Mouse (Mus musculus): Measurements from ENCODE around the gene Naif1. TPM values are rescaled to one million over a fixed set of nuclear protein-coding genes. Genes with fewer than 3 reads are reported as not detected.
"Not testable (repeated sequence)": the region's sequence is repeated elsewhere in the genome, so short reads cannot be mapped to it uniquely, and the experiment has no call there.

Gene Naif1
- polyA plus RNA-seq, 1 experiment from 2014 or later: 5.9 TPM

DNA sequence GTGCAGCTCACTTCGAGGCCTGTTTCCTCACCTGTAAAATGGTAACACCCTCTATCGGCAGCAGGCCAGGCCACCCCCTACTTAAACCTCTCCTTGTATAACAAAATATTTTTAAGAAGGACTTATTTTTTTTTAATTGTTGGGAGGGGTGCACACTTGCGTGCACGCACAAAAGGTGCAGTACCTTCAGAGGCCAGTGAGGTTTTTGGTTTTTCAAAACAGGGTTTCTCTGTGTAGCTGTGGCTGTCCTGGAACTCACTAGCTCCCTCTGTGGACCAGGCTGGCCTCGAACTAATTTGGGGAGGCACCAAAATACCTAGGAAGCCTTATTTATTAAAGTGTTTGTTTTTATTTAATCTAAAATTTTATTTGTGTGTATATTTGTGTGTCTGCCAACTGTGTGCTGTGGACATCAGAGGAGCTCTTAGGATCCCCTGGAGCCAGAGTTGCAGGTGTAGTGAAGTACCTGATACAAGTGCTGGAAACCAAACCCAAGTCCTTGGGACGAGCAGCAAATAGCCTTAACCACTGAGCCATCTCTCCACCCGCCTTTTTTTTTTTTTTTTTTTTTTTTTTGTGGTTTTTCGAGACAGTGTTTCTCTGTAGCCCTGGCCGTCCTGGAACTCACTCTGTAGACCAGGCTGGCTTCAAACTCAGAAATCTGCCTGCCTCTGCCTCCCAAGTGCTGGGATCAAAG lies 33.1 kb downstream of the Naif1 start:
- H3K27ac ChIP-seq (replicated peaks): no peak overlapping the region
- H3K27me3 ChIP-seq (ENCODE audit: low read depth, poor library complexity, severe bottlenecking): no peaks in the 10 kb centered on the region
- H3K4me3 ChIP-seq: no peak overlapping the region
- no peaks in the 10 kb centered on the region for H3K4me1 ChIP-seq
- no peaks in the 10 kb centered on the region for H3K36me3 ChIP-seq
- 79% methylated on average over 9 of the region's 9 CpGs for WGBS
- no peak for DNase-seq (ENCODE audit: low spot score)
- H3K9me3 ChIP-seq (replicated peaks): peaks cover 14% of the 10 kb centered on the region

DNA sequence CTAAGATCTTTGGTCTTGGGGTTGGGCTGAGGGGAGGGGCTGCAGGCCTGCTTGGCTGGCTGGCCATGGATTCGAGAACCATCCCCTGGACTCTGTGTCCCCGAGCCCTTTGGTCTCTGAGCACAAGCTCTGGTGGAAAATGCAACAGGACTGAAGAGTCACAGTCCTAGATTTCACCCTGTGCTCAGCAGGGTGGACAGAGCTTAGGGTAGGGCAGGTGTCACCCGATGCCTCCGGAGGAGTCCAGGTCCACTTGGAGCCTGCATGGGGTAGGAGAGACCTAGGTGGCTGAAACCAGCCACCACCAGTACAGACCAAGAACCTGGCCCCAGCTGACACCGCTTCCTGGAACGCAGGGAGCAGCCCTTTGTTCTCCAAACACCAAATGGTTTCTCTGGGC lies 34.7 kb downstream of the Naif1 start:
- Histone ChIP-seq H3K4me1 (no peaks in the 10 kb centered on the region), H3K27ac (replicated peaks) (no peak overlapping the region), H3K9me3 (replicated peaks) (peaks cover 1% of the 10 kb centered on the region; the same call in 1 of the 2 replicates), H3K36me3 (no peaks in the 10 kb centered on the region), H3K27me3 (ENCODE audit: low read depth, poor library complexity, severe bottlenecking) (no peaks in the 10 kb centered on the region), H3K4me3 (no peak overlapping the region)
- no peak for DNase-seq (ENCODE audit: low spot score)
- WGBS: 88% methylated on average over 6 of the region's 6 CpGs

- Histone ChIP-seq H3K27ac (replicated peaks) (no peak overlapping the region), H3K27me3 (ENCODE audit: low read depth, poor library complexity, severe bottlenecking) (no peaks in the 10 kb centered on the region), H3K4me1 (no peaks in the 10 kb centered on the region), H3K9me3 (replicated peaks) (no peaks in the 10 kb centered on the region), H3K36me3 (no peaks in the 10 kb centered on the region), H3K4me3 (no peak overlapping the region)
- WGBS: 93% methylated on average over 4 of the region's 4 CpGs
- no peak for DNase-seq (ENCODE audit: low spot score)
Observed at GRCm38 (mm10) chr2:32485751-32486150, 35.5 kb downstream of the Naif1 start.

DNA sequence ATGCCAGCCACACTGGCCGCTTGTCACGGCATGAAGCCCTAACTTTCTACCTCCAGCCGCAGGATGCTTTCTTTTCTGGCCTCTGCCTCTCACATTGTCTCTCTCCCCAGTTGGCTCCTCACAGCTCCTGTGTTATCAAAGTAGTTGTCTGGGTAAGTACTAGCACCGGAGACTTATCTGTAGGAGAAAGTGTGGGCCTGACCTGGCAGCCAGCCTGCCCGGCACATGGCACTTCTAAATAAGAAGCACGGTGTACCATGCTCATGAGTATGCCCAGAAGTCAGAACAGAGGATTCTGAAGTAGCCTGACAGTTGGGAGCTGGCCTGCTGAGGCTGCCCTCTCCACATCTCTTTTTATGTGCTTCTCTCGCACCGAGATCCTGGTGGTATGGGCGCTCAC lies 35.9 kb downstream of the Naif1 start:
- no peak for DNase-seq (ENCODE audit: low spot score)
- H3K4me1 ChIP-seq: no peaks in the 10 kb centered on the region
- no peaks in the 10 kb centered on the region for H3K9me3 ChIP-seq (replicated peaks)
- no peak overlapping the region for H3K4me3 ChIP-seq
- H3K27me3 ChIP-seq (ENCODE audit: low read depth, poor library complexity, severe bottlenecking): no peaks in the 10 kb centered on the region
- H3K27ac ChIP-seq (replicated peaks): no peak overlapping the region
- WGBS: 94% methylated on average over 9 of the region's 9 CpGs
- no peaks in the 10 kb centered on the region for H3K36me3 ChIP-seq

DNA sequence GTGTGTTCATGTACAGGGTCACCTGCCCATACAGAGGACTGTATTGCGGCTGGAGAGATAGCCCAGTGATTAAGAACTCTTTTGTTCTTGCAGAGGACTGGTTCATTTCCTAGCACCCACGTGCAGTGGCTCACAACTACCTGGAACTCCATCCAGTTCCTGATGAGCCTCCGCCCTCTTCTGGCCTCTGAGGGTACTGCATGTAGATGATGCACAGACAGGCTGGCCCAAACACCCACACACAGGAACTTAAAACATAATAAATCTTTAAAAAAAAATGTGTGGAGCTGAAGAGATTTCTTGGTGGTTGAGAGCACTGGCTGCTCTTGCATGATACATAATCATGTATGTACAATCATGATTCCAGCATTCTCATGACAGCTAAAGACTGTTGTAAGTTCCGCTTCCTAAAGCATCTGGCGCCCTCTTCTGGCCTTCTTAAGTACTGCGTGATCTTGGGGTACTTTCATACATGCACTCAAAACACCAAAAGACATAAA lies 36.9 kb downstream of the Naif1 start:
- Histone ChIP-seq H3K4me3 (no peak overlapping the region), H3K36me3 (no peaks in the 10 kb centered on the region), H3K4me1 (no peaks in the 10 kb centered on the region), H3K27ac (replicated peaks) (0 out of 2 replicates have a peak overlapping the region, but pooled peaks have one; percentile 19), H3K27me3 (ENCODE audit: low read depth, poor library complexity, severe bottlenecking) (no peaks in the 10 kb centered on the region), H3K9me3 (replicated peaks) (no peaks in the 10 kb centered on the region)
- 11% methylated on average over 6 of the region's 6 CpGs for WGBS
- peak; percentile 86 for DNase-seq (ENCODE audit: low spot score)

DNA sequence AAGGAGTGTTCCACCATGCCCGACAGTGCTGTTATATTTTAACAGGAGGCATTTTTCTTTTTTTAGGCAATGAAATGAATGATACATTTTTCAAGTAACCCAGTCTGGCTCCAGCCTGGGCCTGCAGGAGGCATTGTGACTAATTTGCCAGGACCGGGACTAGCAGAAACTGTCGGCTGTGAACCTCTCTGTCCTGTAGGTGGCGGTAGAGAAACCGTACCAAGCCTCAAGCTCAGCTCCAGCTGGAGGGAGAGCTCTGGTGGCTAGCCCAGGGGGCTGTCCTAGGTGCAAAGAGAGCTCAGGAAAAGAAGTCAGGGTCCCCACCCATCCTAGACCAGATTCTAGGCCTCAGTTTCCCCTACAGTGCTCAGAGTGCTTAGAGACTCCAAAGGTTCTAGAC lies 38.4 kb downstream of the Naif1 start:
- Histone ChIP-seq H3K27me3 (ENCODE audit: low read depth, poor library complexity, severe bottlenecking) (no peaks in the 10 kb centered on the region), H3K4me1 (no peaks in the 10 kb centered on the region), H3K27ac (replicated peaks) (no peak overlapping the region), H3K36me3 (no peaks in the 10 kb centered on the region), H3K4me3 (no peak overlapping the region), H3K9me3 (replicated peaks) (no peaks in the 10 kb centered on the region)
- DNase-seq (ENCODE audit: low spot score): peak; percentile 81
- WGBS: 4% methylated on average over 5 of the region's 5 CpGs

DNA sequence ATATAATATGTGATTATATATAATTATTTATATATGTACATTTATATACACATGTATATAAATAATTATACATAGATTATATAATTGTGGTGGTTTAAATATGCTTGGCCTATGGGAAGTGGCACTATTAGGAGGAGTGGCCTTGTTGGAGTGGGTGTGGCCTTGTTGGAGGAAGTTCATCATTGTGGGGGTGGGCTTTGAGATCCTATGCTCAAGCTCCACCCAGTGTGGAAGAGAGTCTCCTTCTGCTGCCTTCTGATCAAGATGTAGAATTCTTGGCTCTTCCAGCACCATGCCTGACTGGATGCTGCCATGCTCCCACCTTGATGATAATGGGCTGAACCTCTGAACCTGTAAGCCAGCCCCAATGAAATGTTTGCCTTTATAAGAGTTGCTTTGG lies 40.5 kb downstream of the Naif1 start:
- DNase-seq (ENCODE audit: low spot score): not testable (repeated sequence)

DNA sequence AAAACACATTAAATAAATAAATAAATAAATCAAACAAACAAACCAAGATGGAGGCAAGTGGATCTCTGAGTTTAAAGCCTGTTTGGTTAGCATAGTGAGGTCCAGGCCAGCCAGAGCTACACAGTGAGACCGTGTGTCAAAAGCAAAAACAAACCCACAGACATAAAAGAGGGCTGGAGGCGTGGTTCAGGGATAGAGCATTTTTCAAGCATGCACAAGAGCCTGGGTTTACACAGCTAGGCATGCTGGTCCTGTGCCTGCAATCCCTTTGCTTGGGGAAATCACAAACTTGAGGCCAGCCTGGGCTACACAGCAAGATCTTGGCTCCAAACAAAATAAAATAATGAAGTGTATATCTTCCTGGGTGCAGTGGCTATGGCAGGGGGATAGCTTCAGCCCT lies 42.4 kb downstream of the Naif1 start:
- H3K27me3 ChIP-seq (ENCODE audit: low read depth, poor library complexity, severe bottlenecking): no peaks in the 10 kb centered on the region
- no peak for DNase-seq (ENCODE audit: low spot score)

More for the DNA sequence above, 40.5 kb downstream of the Naif1 start:
- not testable (repeated sequence) for H3K36me3 ChIP-seq; H3K4me3 ChIP-seq; H3K27me3 ChIP-seq (ENCODE audit: low read depth, poor library complexity, severe bottlenecking); H3K27ac ChIP-seq (replicated peaks); H3K4me1 ChIP-seq; H3K9me3 ChIP-seq (replicated peaks)

GRCm38 (mm10) chr2:32493301-32493701 lies 43.0 kb downstream of the Naif1 start:
- Histone ChIP-seq H3K36me3 (no peaks in the 10 kb centered on the region), H3K27me3 (ENCODE audit: low read depth, poor library complexity, severe bottlenecking) (no peaks in the 10 kb centered on the region), H3K4me3 (no peak overlapping the region), H3K27ac (replicated peaks) (no peak overlapping the region), H3K9me3 (replicated peaks) (no peaks in the 10 kb centered on the region), H3K4me1 (peaks cover 7% of the 10 kb centered on the region; the same call in 1 of the 2 replicates)
- DNase-seq (ENCODE audit: low spot score): no peak
- WGBS: 85% methylated on average over 12 of the region's 12 CpGs

More for the DNA sequence above, 42.4 kb downstream of the Naif1 start:
- H3K9me3 ChIP-seq (replicated peaks): no peaks in the 10 kb centered on the region
- no peaks in the 10 kb centered on the region for H3K36me3 ChIP-seq
- no peak overlapping the region for H3K4me3 ChIP-seq
- H3K4me1 ChIP-seq: peaks cover 7% of the 10 kb centered on the region; the same call in 1 of the 2 replicates
- H3K27ac ChIP-seq (replicated peaks): no peak overlapping the region
- 73% methylated on average over 2 of the region's 2 CpGs for WGBS

GRCm38 (mm10) chr2:32494522-32494921 lies 44.3 kb downstream of the Naif1 start:
- H3K9me3 ChIP-seq (replicated peaks): peaks cover 4% of the 10 kb centered on the region
- H3K27ac ChIP-seq (replicated peaks): peak overlapping the region; percentile 46; the same call in 1 of the 2 replicates
- no peak for DNase-seq (ENCODE audit: low spot score)
- no peaks in the 10 kb centered on the region for H3K36me3 ChIP-seq
- H3K4me1 ChIP-seq: peaks cover 7% of the 10 kb centered on the region; the same call in 1 of the 2 replicates
- H3K27me3 ChIP-seq (ENCODE audit: low read depth, poor library complexity, severe bottlenecking): no peaks in the 10 kb centered on the region
- H3K4me3 ChIP-seq: no peak overlapping the region
- WGBS: 71% methylated on average over 2 of the region's 2 CpGs

GRCm38 (mm10) chr2:32495185-32495726 lies 45.0 kb downstream of the Naif1 start:
- WGBS: 87% methylated on average over 20 of the region's 20 CpGs
- Histone ChIP-seq H3K9me3 (replicated peaks) (peaks cover 4% of the 10 kb centered on the region), H3K4me3 (no peak overlapping the region), H3K36me3 (no peaks in the 10 kb centered on the region), H3K4me1 (peaks cover 7% of the 10 kb centered on the region; the same call in 1 of the 2 replicates), H3K27me3 (ENCODE audit: low read depth, poor library complexity, severe bottlenecking) (no peaks in the 10 kb centered on the region), H3K27ac (replicated peaks) (no peak overlapping the region)
- no peak for DNase-seq (ENCODE audit: low spot score)

DNA sequence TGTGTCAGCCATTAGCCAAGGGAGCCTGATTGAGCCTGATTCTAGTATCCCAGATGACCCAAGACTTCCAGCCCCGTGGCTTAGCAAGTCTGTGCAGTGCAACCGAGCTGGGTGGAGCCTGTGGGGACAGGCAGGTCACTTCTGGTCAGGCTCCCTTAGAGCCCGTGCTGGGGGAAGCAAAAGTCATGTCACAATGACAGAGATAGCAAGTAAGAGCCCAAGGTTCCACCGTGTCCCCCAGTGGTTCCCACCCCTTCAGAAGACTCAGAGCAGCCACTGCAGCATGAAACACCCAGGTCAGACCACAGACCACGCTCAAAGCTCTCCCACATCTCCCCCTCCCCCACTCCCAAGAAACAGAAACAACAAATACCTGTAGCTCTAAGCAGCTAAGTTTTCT lies 45.9 kb downstream of the Naif1 start:
- Histone ChIP-seq H3K27me3 (ENCODE audit: low read depth, poor library complexity, severe bottlenecking) (no peaks in the 10 kb centered on the region), H3K36me3 (no peaks in the 10 kb centered on the region), H3K9me3 (replicated peaks) (peaks cover 4% of the 10 kb centered on the region), H3K27ac (replicated peaks) (no peak overlapping the region), H3K4me3 (no peak overlapping the region), H3K4me1 (peaks cover 7% of the 10 kb centered on the region; the same call in 1 of the 2 replicates)
- WGBS: 72% methylated on average over 5 of the region's 5 CpGs
- DNase-seq (ENCODE audit: low spot score): no peak

DNA sequence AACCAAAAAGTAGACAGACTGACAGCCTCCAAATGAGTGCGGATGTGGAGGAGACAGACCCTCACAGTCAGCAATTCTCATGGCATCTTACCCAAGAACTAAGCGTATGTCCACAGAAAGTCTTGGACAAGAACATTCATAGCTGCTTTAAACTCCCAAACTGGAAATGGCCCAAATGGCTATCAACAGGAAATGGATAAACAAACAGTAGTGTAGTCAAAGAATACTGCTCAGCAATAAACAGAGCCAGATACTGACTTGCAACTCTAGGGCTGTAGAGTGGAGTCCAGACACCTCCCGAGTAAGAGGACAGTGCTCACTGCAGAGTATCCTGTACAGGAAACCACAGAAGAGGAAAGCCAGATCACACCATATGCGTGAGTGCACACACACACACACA lies 49.1 kb downstream of the Naif1 start:
- H3K27ac ChIP-seq (replicated peaks): no peak overlapping the region
- no peaks in the 10 kb centered on the region for H3K27me3 ChIP-seq (ENCODE audit: low read depth, poor library complexity, severe bottlenecking)
- WGBS: 85% methylated on average over 4 of the region's 4 CpGs
- H3K4me1 ChIP-seq: peaks cover 12% of the 10 kb centered on the region
- DNase-seq (ENCODE audit: low spot score): no peak
- H3K36me3 ChIP-seq: no peaks in the 10 kb centered on the region
- peaks cover 4% of the 10 kb centered on the region for H3K9me3 ChIP-seq (replicated peaks)
- H3K4me3 ChIP-seq: no peak overlapping the region

All from midbrain, embryonic 10.5 days (tissue).